Mouse (Mus musculus): Measurements from ENCODE around the gene Frmd4a. TPM values are rescaled to one million over a fixed set of nuclear protein-coding genes. Genes with fewer than 3 reads are reported as not detected.

Gene Frmd4a
- polyA plus RNA-seq, 1 experiment from 2014 or later = 17.7 TPM

GRCm38 (mm10) chr2:4298325-4299215 is 281.1 kb downstream of the Frmd4a start:
- Histone ChIP-seq H3K36me3 (ENCODE audit: control insufficient read depth, insufficient read depth, low read length) (no peaks in the 10 kb centered on the region), H3K9ac (ENCODE audit: low read length) (peak overlapping the region; percentile 62), H3K4me1 (ENCODE audit: control insufficient read depth in 2 of 2, insufficient read depth in 2 of 2, low read length in 2 of 2) (peaks cover 23 to 30% of the 10 kb centered on the region in 2 experiments), H3K27me3 (ENCODE audit: control insufficient read depth, insufficient read depth, low read length) (no peaks in the 10 kb centered on the region), H3K27ac (replicated peaks in 1 of 2; ENCODE audit: control insufficient read depth in 1 of 2, insufficient read depth in 1 of 2, low read depth in 2 of 2, low read length in 2 of 2) (peak overlapping the region; percentile 86 to 91), H3K9me3 (ENCODE audit: control insufficient read depth, low read length) (no peaks in the 10 kb centered on the region), H3K4me3 (ENCODE audit: control insufficient read depth in 1 of 2, insufficient read depth in 1 of 2, low read depth in 1 of 2, low read length in 2 of 2) (peak overlapping the region; percentile 21 to 25), H3K4me2 (ENCODE audit: low read length) (peak overlapping the region; percentile 77)
- peak; percentile 49 for ATAC-seq (ENCODE audit: insufficient number of reproducible peaks, insufficient read depth, low FRiP score, low read depth)
- WGBS = 4% methylated on average over 19 of the region's 19 CpGs

- WGBS = 62% methylated on average over 12 of the region's 12 CpGs
- H3K9me3 ChIP-seq (ENCODE audit: control insufficient read depth, low read length) = no peaks in the 10 kb centered on the region
- H3K4me1 ChIP-seq (ENCODE audit: control insufficient read depth in 2 of 2, insufficient read depth in 2 of 2, low read length in 2 of 2) = peaks cover 23 to 30% of the 10 kb centered on the region in 2 experiments
- peak overlapping the region; percentile 86 to 91 for H3K27ac ChIP-seq (replicated peaks in 1 of 2; ENCODE audit: control insufficient read depth in 1 of 2, insufficient read depth in 1 of 2, low read depth in 2 of 2, low read length in 2 of 2)
- no peak overlapping the region for H3K4me3 ChIP-seq (ENCODE audit: control insufficient read depth in 1 of 2, insufficient read depth in 1 of 2, low read depth in 1 of 2, low read length in 2 of 2)
- no peak for ATAC-seq (ENCODE audit: insufficient number of reproducible peaks, insufficient read depth, low FRiP score, low read depth)
- no peaks in the 10 kb centered on the region for H3K36me3 ChIP-seq (ENCODE audit: control insufficient read depth, insufficient read depth, low read length)
- H3K4me2 ChIP-seq (ENCODE audit: low read length) = peak overlapping the region; percentile 77
- no peaks in the 10 kb centered on the region for H3K27me3 ChIP-seq (ENCODE audit: control insufficient read depth, insufficient read depth, low read length)
- peak overlapping the region; percentile 36; the same call in 1 of the 2 replicates for H3K9ac ChIP-seq (ENCODE audit: low read length)
Measured at GRCm38 (mm10) chr2:4299593-4299992, 282.1 kb downstream of the Frmd4a start.

GRCm38 (mm10) chr2:4300383-4300811 is 282.9 kb downstream of the Frmd4a start:
- Histone ChIP-seq H3K4me1 (ENCODE audit: control insufficient read depth in 2 of 2, insufficient read depth in 2 of 2, low read length in 2 of 2) (peaks cover 23 to 30% of the 10 kb centered on the region in 2 experiments), H3K4me2 (ENCODE audit: low read length) (peak overlapping the region; percentile 77), H3K27me3 (ENCODE audit: control insufficient read depth, insufficient read depth, low read length) (no peaks in the 10 kb centered on the region), H3K9me3 (ENCODE audit: control insufficient read depth, low read length) (no peaks in the 10 kb centered on the region), H3K36me3 (ENCODE audit: control insufficient read depth, insufficient read depth, low read length) (no peaks in the 10 kb centered on the region), H3K4me3 (ENCODE audit: control insufficient read depth in 1 of 2, insufficient read depth in 1 of 2, low read depth in 1 of 2, low read length in 2 of 2) (peak overlapping the region; percentile 46 to 47), H3K27ac (replicated peaks in 1 of 2; ENCODE audit: control insufficient read depth in 1 of 2, insufficient read depth in 1 of 2, low read depth in 2 of 2, low read length in 2 of 2) (peak overlapping the region; percentile 88 to 91), H3K9ac (ENCODE audit: low read length) (peak overlapping the region; percentile 71)
- 14% methylated on average over 13 of the region's 13 CpGs for WGBS
- peak; percentile 28; the same call in 1 of the 2 replicates for ATAC-seq (ENCODE audit: insufficient number of reproducible peaks, insufficient read depth, low FRiP score, low read depth)

GRCm38 (mm10) chr2:4300816-4301215 is 283.3 kb downstream of the Frmd4a start:
- peak overlapping the region; percentile 77 for H3K4me2 ChIP-seq (ENCODE audit: low read length)
- H3K27me3 ChIP-seq (ENCODE audit: control insufficient read depth, insufficient read depth, low read length) = no peaks in the 10 kb centered on the region
- H3K4me3 ChIP-seq (ENCODE audit: control insufficient read depth in 1 of 2, insufficient read depth in 1 of 2, low read depth in 1 of 2, low read length in 2 of 2) = peak overlapping the region; percentile 46 to 47
- no peak for ATAC-seq (ENCODE audit: insufficient number of reproducible peaks, insufficient read depth, low FRiP score, low read depth)
- H3K4me1 ChIP-seq (ENCODE audit: control insufficient read depth in 2 of 2, insufficient read depth in 2 of 2, low read length in 2 of 2) = peaks cover 23 to 31% of the 10 kb centered on the region in 2 experiments
- H3K36me3 ChIP-seq (ENCODE audit: control insufficient read depth, insufficient read depth, low read length) = no peaks in the 10 kb centered on the region
- no peaks in the 10 kb centered on the region for H3K9me3 ChIP-seq (ENCODE audit: control insufficient read depth, low read length)
- 4% methylated on average over 8 of the region's 8 CpGs for WGBS
- peak overlapping the region; percentile 71 for H3K9ac ChIP-seq (ENCODE audit: low read length)
- H3K27ac ChIP-seq (replicated peaks in 1 of 2; ENCODE audit: control insufficient read depth in 1 of 2, insufficient read depth in 1 of 2, low read depth in 2 of 2, low read length in 2 of 2) = peak overlapping the region; percentile 88 to 91

- 5% methylated on average over 5 of the region's 6 CpGs for WGBS
- Histone ChIP-seq H3K27ac (replicated peaks in 1 of 2; ENCODE audit: control insufficient read depth in 1 of 2, insufficient read depth in 1 of 2, low read depth in 2 of 2, low read length in 2 of 2) (peak overlapping the region; percentile 63 to 91), H3K4me1 (ENCODE audit: control insufficient read depth in 2 of 2, insufficient read depth in 2 of 2, low read length in 2 of 2) (peaks cover 23 to 33% of the 10 kb centered on the region in 2 experiments)
Measured at GRCm38 (mm10) chr2:4301256-4301655, 283.7 kb downstream of the Frmd4a start.

GRCm38 (mm10) chr2:4301692-4302091 is 284.2 kb downstream of the Frmd4a start:
- Histone ChIP-seq H3K27ac (replicated peaks in 1 of 2; ENCODE audit: control insufficient read depth in 1 of 2, insufficient read depth in 1 of 2, low read depth in 2 of 2, low read length in 2 of 2) (peak overlapping the region; percentile 63 to 91), H3K4me1 (ENCODE audit: control insufficient read depth in 2 of 2, insufficient read depth in 2 of 2, low read length in 2 of 2) (peaks cover 23 to 33% of the 10 kb centered on the region in 2 experiments), H3K4me3 (ENCODE audit: control insufficient read depth in 1 of 2, insufficient read depth in 1 of 2, low read depth in 1 of 2, low read length in 2 of 2) (peak overlapping the region; percentile 46 to 47), H3K36me3 (ENCODE audit: control insufficient read depth, insufficient read depth, low read length) (no peaks in the 10 kb centered on the region), H3K9me3 (ENCODE audit: control insufficient read depth, low read length) (no peaks in the 10 kb centered on the region), H3K27me3 (ENCODE audit: control insufficient read depth, insufficient read depth, low read length) (no peaks in the 10 kb centered on the region), H3K4me2 (ENCODE audit: low read length) (peak overlapping the region; percentile 77), H3K9ac (ENCODE audit: low read length) (peak overlapping the region; percentile 71)
- ATAC-seq (ENCODE audit: insufficient number of reproducible peaks, insufficient read depth, low FRiP score, low read depth) = no peak
- 40% methylated on average over 7 of the region's 7 CpGs for WGBS

More at GRCm38 (mm10) chr2:4301256-4301655, 283.7 kb downstream of the Frmd4a start:
- Histone ChIP-seq H3K4me3 (ENCODE audit: control insufficient read depth in 1 of 2, insufficient read depth in 1 of 2, low read depth in 1 of 2, low read length in 2 of 2) (peak overlapping the region; percentile 46 to 47), H3K9ac (ENCODE audit: low read length) (peak overlapping the region; percentile 71), H3K36me3 (ENCODE audit: control insufficient read depth, insufficient read depth, low read length) (no peaks in the 10 kb centered on the region), H3K4me2 (ENCODE audit: low read length) (peak overlapping the region; percentile 77), H3K9me3 (ENCODE audit: control insufficient read depth, low read length) (no peaks in the 10 kb centered on the region), H3K27me3 (ENCODE audit: control insufficient read depth, insufficient read depth, low read length) (no peaks in the 10 kb centered on the region)
- ATAC-seq (ENCODE audit: insufficient number of reproducible peaks, insufficient read depth, low FRiP score, low read depth) = no peak

- H3K9me3 ChIP-seq (ENCODE audit: control insufficient read depth, low read length) = no peaks in the 10 kb centered on the region
- no peaks in the 10 kb centered on the region for H3K36me3 ChIP-seq (ENCODE audit: control insufficient read depth, insufficient read depth, low read length)
- H3K4me2 ChIP-seq (ENCODE audit: low read length) = peak overlapping the region; percentile 77
- no peak overlapping the region for H3K27ac ChIP-seq (replicated peaks in 1 of 2; ENCODE audit: control insufficient read depth in 1 of 2, insufficient read depth in 1 of 2, low read depth in 2 of 2, low read length in 2 of 2)
- H3K27me3 ChIP-seq (ENCODE audit: control insufficient read depth, insufficient read depth, low read length) = no peaks in the 10 kb centered on the region
- H3K4me1 ChIP-seq (ENCODE audit: control insufficient read depth in 2 of 2, insufficient read depth in 2 of 2, low read length in 2 of 2) = peaks cover 23 to 34% of the 10 kb centered on the region in 2 experiments
- no peak for ATAC-seq (ENCODE audit: insufficient number of reproducible peaks, insufficient read depth, low FRiP score, low read depth)
- peak overlapping the region in 1 of 2 experiments; percentile 47; a peak in 1 of 4 replicates for H3K4me3 ChIP-seq (ENCODE audit: control insufficient read depth in 1 of 2, insufficient read depth in 1 of 2, low read depth in 1 of 2, low read length in 2 of 2)
- WGBS = 89% methylated on average over 3 of the region's 3 CpGs
- H3K9ac ChIP-seq (ENCODE audit: low read length) = peak overlapping the region; percentile 71
Measured at GRCm38 (mm10) chr2:4302119-4302518, 284.6 kb downstream of the Frmd4a start.
